Mouse (Mus musculus) lung, adult 2 months (tissue): ENCODE data around the gene Qrfp.

Experiments used
- CTCF ChIP-seq: fragments of 200-500 bp; IDR thresholded peaks from 2 replicates; pipeline ENCODE4 v1.5.1; 2011; ENCODE audit warnings: mild to moderate bottlenecking, low read length, control low read depth; ENCODE audit not compliant: insufficient read depth
- POLR2A ChIP-seq: fragments of 200-500 bp; IDR thresholded peaks from 2 replicates; pipeline ENCODE4 v1.6.1; 2011; ENCODE audit warnings: low read depth, mild to moderate bottlenecking, control low read depth, low read length, borderline replicate concordance; ENCODE audit errors: extremely low read depth

DNA sequence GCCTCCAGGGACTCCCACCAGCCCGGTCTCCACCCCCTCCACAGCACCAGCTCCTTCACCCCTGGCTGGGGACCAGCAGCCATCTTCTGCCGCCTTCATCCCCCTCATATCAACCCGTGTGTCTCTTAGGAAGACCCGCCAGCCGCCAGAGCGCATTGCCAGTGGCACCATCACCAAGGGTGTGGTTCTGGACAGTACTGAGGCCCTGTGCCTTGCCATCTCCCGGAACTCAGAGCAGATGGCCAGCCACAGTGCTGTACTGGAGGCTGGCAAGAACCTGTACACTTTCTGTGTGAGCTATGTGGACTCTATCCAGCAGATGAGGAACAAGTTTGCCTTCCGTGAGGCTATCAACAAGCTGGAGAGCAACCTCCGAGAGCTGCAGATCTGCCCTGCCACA lies 9.0 kb downstream of the Qrfp start:
- TF ChIP-seq CTCF (no peak), POLR2A (no peak)
